Mouse (Mus musculus) cerebellum, adult 2 months (tissue): ENCODE results near the gene Ep300.

ENCODE experiments used
- CTCF ChIP-seq: fragments of 200-500 bp; IDR thresholded peaks from 2 replicates; pipeline ENCODE4 v1.5.1; 2011; ENCODE audit warnings: low read depth, mild to moderate bottlenecking, control low read depth, low read length, moderate library complexity, borderline replicate concordance; ENCODE audit not compliant: insufficient read depth
- POLR2A ChIP-seq: fragments of 200-500 bp; IDR thresholded peaks from 2 replicates; pipeline ENCODE4 v1.6.1; 2011; ENCODE audit warnings: low read length, control low read depth, borderline replicate concordance; ENCODE audit not compliant: insufficient read depth

DNA sequence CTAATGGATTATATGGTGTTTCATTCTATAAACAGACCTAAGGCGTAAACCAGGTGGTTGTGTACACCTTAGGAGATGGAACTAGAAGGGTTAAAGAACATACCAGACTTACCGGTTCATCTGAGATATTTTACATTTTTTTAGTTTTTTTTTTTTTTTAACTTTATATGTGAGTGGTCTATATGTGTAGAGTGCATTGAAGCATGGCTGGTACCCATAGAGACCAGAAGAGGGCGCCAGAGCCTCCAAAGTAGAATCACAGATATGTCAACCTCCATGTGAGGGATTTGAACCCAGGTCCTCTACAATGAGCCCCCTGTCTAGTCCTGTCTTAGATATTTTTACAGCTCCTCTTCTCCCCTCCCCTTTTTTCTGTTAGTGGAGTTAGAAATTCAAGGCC lies 112.7 kb downstream of the Ep300 start:
- no peak for TF ChIP-seq POLR2A
- TF ChIP-seq CTCF, result peak; percentile 55; the same call in 1 of the 2 replicates
